Mouse (Mus musculus) heart, embryonic 11.5 days (tissue): ENCODE data around the gene Lsamp. TPM values are rescaled to one million over a fixed set of nuclear protein-coding genes. Genes with fewer than 3 reads are reported as not detected.

Experiments used
- ATAC-seq: fragments of 200-750 bp; cut with Nextera tagmentation; replicated peaks from 2 replicates; pipeline ENCODE4 v1.8.0; 2017; ENCODE audit warnings: moderate library complexity; ENCODE audit not compliant: insufficient number of reproducible peaks, low FRiP score, low TSS enrichment
- H3K27ac ChIP-seq: fragments of 300-500 bp; sonication (generic); 2 replicates; pipeline ENCODE4 v1.5.1; 2014; ENCODE audit warnings: mild to moderate bottlenecking, low read depth, low read length
- H3K27me3 ChIP-seq: fragments of 300-500 bp; sonication (generic); 2 replicates; pipeline ENCODE4 v1.6.1; 2014; ENCODE audit warnings: mild to moderate bottlenecking, low read length, mixed read lengths; ENCODE audit not compliant: control insufficient read depth, insufficient read depth
- H3K36me3 ChIP-seq: fragments of 300-500 bp; sonication (generic); 2 replicates; pipeline ENCODE4 v1.6.1; 2014; ENCODE audit warnings: mild to moderate bottlenecking, low read length, moderate library complexity, mixed read lengths; ENCODE audit not compliant: control insufficient read depth, insufficient read depth
- H3K4me1 ChIP-seq: fragments of 300-500 bp; sonication (generic); 2 replicates; pipeline ENCODE4 v1.6.1; 2014; ENCODE audit warnings: low read length; ENCODE audit not compliant: control insufficient read depth, insufficient read depth
- H3K4me2 ChIP-seq: fragments of 300-500 bp; sonication (generic); 2 replicates; pipeline ENCODE4 v1.6.1; 2014; ENCODE audit warnings: mild to moderate bottlenecking, moderate library complexity
- H3K4me3 ChIP-seq: fragments of 300-500 bp; sonication (generic); 2 replicates; pipeline ENCODE4 v1.5.1; 2014; ENCODE audit warnings: low read depth, low read length
- H3K9ac ChIP-seq: fragments of 300-500 bp; sonication (generic); 2 replicates; pipeline ENCODE4 v1.6.1; 2014; ENCODE audit warnings: mild to moderate bottlenecking, low read depth, low read length, moderate library complexity
- H3K9me3 ChIP-seq: fragments of 300-500 bp; sonication (generic); replicated peaks from 2 replicates; pipeline ENCODE4 v1.6.1; 2016; ENCODE audit warnings: low read length; ENCODE audit not compliant: control insufficient read depth
- WGBS: fragments of 180-500 bp; shearing (Covaris S2); extraction: QIAGEN DNeasy Blood & Tissue Kit; methylation state at CpG from one replicate; pipeline ENCODE4 v1.1.7; 2014; ENCODE audit not compliant: insufficient replicate concordance; 5-methylcytosine and 5-hydroxymethylcytosine counted together
- polyA plus RNA-seq: library from polyadenylated mRNA; unstranded; fragments of >200 nt; fragmentation: Nextera tagmentation; extraction: Ambion mirVana; gene quantifications from 2 replicates; pipeline ENCODE4 v1.2.1, GENCODE M21; 2014

Gene Lsamp
- polyA plus RNA-seq, 1 experiment from 2014 or later: 1.2 TPM

DNA sequence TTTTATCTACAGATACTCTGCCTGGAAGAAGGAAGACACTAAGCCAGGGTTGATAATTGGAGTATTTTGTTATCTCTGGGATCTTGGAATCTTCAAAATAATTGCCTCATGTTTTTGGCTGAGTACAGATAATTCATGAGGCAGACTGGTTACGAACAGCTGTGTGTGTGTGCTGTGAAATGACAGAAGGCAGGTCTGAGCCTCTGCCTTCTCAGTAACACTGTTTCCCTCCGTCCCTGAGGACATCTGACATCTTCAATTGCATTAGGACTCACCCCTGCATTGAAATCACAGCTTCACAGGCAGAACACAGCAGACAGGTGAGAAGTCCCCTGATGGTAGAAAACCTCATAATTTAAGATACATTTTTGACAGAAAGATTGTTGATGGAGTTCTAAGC lies 323.5 kb downstream of the Lsamp start:
- no peak overlapping the region for H3K9ac ChIP-seq
- H3K27ac ChIP-seq: no peak overlapping the region
- H3K9me3 ChIP-seq: no peaks in the 10 kb centered on the region
- WGBS: 47% methylated on average over 2 of the region's 2 CpGs
- no peak for ATAC-seq
- no peak overlapping the region for H3K4me3 ChIP-seq
- H3K36me3 ChIP-seq: no peaks in the 10 kb centered on the region
- H3K27me3 ChIP-seq: no peaks in the 10 kb centered on the region
- no peaks in the 10 kb centered on the region for H3K4me1 ChIP-seq
- H3K4me2 ChIP-seq: no peak overlapping the region

DNA sequence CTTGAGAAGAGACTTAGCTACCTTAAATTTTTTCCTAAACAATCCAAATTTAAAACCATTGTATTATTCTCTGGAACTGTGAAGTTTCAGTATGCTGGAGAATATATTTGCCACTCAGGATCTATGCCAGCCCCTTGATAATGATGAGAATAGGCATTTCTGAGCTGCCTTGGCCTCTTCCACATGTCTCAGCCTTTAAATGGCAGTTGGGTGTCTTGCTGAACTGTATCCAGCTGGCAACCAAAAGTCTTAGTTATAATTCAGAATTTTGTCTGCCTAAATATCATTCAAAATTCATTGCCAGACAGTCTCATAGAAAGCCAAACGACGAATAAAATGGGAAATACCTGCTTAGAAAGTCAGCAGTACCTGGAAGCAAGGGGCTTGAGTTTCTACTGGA lies 332.0 kb downstream of the Lsamp start:
- no peak for ATAC-seq
- H3K9me3 ChIP-seq: no peaks in the 10 kb centered on the region
- H3K27me3 ChIP-seq: no peaks in the 10 kb centered on the region
- 75% methylated on average over 2 of the region's 2 CpGs for WGBS
- H3K4me1 ChIP-seq: no peaks in the 10 kb centered on the region
- H3K4me2 ChIP-seq: no peak overlapping the region
- H3K36me3 ChIP-seq: no peaks in the 10 kb centered on the region
- H3K27ac ChIP-seq: no peak overlapping the region
- H3K9ac ChIP-seq: no peak overlapping the region
- H3K4me3 ChIP-seq: no peak overlapping the region

DNA sequence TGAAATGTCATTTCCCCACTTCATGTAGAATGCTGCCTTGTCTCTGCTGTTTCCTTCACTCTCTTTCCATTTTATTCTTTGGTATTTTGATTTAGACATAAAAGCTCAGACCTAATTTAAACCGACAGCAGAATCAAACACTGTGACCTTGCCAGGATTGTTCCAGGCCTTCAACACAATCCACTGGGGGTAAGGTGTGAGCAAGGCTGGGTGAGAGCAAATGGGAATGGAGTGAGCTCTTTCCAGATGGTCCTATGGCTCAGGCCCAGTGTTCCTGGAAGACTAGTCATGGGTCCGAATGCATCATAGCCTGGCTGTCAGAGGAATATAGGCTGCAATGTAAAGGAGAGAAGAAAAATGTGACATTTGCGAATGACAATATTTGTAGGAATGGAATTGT lies 340.6 kb downstream of the Lsamp start:
- ATAC-seq: no peak
- Histone ChIP-seq H3K9me3 (no peaks in the 10 kb centered on the region), H3K27me3 (no peaks in the 10 kb centered on the region), H3K36me3 (no peaks in the 10 kb centered on the region), H3K4me2 (no peak overlapping the region), H3K4me1 (no peaks in the 10 kb centered on the region), H3K4me3 (no peak overlapping the region), H3K27ac (no peak overlapping the region), H3K9ac (no peak overlapping the region)
- 77% methylated on average over 3 of the region's 3 CpGs for WGBS

DNA sequence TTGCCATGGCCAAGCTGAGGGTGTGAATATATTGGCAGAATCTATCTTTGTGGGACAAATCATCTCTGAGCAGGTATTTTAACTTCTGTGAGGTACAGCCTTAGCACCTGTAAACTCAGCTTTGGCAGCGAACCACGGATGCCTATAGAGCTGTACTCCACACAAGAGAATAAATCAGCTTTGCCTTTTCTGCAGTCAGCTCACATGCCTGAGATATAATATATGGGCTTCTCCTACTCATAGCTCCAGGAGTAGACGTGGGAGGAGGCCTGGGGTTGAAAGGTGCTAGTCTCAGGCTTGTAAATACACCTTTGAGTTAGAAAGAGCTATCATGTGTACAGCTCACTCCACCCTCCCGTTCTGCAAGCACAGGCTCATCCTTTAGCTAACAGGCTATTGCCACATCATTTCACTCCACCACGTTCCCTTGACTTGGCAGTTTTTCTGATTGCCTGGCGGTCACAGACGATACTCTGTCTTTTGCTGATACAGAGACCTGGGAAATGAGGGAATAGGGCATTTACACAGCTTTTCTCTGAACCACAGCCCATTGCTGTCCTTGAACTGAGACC lies 344.2 kb downstream of the Lsamp start:
- no peak overlapping the region for H3K27ac ChIP-seq
- no peaks in the 10 kb centered on the region for H3K9me3 ChIP-seq
- H3K4me1 ChIP-seq: no peaks in the 10 kb centered on the region
- ATAC-seq: no peak
- WGBS: 77% methylated on average over 7 of the region's 7 CpGs
- no peaks in the 10 kb centered on the region for H3K27me3 ChIP-seq
- H3K4me2 ChIP-seq: no peak overlapping the region
- no peak overlapping the region for H3K4me3 ChIP-seq
- no peak overlapping the region for H3K9ac ChIP-seq
- no peaks in the 10 kb centered on the region for H3K36me3 ChIP-seq

DNA sequence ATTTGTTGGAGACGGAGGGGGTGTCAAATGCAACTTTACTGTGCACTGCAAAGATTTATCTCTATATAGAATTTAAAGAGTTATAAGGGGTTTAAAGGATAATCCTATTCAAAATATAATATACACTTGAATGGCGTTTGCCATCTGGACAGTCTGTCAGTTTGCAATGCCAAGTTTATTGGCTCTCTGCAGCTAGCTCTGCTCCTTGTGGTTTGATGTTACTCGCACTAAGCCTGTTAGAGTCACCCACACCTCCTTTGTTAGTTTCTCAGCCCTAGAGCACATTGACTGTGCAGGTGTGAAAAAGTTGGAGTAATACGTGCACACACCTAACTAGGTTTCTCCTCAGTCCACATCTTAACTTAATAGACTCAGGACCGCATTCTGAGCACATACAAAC lies 385.5 kb downstream of the Lsamp start:
- H3K36me3 ChIP-seq: no peaks in the 10 kb centered on the region
- H3K4me2 ChIP-seq: no peak overlapping the region
- WGBS: 76% methylated on average over 5 of the region's 5 CpGs
- H3K4me1 ChIP-seq: no peaks in the 10 kb centered on the region
- no peak overlapping the region for H3K9ac ChIP-seq
- H3K9me3 ChIP-seq: no peaks in the 10 kb centered on the region
- H3K27ac ChIP-seq: no peak overlapping the region
- no peaks in the 10 kb centered on the region for H3K27me3 ChIP-seq
- H3K4me3 ChIP-seq: no peak overlapping the region
- no peak for ATAC-seq

DNA sequence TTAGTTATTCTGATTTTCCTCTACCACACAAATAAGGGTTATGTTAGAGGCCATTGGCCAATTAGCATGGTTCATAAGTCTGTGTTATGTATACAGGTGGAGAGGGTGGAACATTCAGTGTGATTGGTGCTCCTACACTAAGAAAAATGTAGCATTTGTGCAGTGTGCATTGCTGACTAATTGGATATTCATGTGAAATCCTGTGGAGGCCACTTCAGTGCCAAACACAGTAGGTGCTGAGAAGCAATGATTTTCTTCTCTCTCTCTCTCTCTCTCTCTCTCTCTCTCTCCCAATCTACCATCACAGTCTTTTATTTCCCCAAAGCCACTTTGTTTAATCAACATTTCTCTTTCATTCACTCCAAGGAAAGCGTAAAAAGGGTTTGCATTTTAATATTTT lies 387.1 kb downstream of the Lsamp start:
- Histone ChIP-seq H3K27me3 (no peaks in the 10 kb centered on the region), H3K9me3 (no peaks in the 10 kb centered on the region), H3K4me1 (no peaks in the 10 kb centered on the region), H3K27ac (no peak overlapping the region), H3K4me2 (no peak overlapping the region), H3K36me3 (no peaks in the 10 kb centered on the region), H3K9ac (no peak overlapping the region), H3K4me3 (no peak overlapping the region)
- no peak for ATAC-seq
- WGBS: 71% methylated on average over 1 of the region's 1 CpGs

DNA sequence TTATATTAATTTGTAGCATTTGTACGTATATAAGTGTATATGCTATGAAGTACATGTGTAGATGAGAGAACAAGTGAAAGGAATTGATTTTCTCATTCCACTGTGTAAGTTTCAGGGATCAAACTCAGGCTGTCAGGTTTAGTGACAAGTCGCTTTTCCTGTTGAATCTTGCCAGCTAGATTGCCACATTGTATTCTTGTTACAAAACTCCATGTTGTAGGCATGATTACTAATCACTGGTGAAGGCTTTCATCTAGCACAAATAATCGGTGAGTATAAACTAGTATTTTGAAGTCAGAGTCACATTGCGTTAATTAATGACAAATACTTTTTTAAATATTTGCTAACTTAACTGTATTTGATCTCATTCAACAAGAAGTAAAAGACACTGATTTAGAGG lies 391.2 kb downstream of the Lsamp start:
- H3K4me1 ChIP-seq: no peaks in the 10 kb centered on the region
- no peak overlapping the region for H3K4me3 ChIP-seq
- no peaks in the 10 kb centered on the region for H3K9me3 ChIP-seq
- no peak overlapping the region for H3K27ac ChIP-seq
- H3K27me3 ChIP-seq: no peaks in the 10 kb centered on the region
- no peak for ATAC-seq
- H3K9ac ChIP-seq: no peak overlapping the region
- 76% methylated on average over 4 of the region's 4 CpGs for WGBS
- H3K36me3 ChIP-seq: no peaks in the 10 kb centered on the region
- no peak overlapping the region for H3K4me2 ChIP-seq

DNA sequence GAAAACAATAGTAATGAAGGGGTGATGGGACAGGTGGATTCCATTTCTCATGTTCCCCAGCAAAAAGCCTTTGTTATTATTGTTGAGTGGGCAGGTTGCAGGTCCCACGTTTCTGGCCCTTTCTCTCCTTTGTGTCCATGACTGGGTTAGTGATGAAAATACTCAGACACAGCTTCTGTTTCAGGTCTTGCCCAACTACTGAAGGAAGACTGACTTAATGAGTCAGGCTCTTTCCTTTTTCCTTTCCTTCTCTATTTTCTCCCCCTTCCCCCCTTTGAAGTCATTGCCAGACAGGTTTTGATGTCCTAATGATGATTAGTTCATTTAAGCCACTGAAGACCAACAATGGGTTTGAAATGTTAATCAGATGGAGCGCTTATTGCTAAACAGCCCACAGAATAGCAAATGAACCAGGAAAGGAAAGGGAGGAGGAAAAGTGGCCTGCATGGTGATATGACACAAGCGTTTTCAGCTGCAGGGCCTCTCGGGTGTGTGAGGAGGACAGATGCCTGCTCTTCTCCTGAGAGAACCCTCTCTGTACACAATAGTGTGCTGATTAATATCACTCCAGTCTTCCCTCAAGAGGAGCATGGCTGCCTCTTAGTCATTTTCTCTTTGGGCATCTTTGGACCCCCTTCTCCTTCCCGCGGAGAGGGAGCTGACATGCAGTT lies 393.1 kb downstream of the Lsamp start:
- H3K4me3 ChIP-seq: no peak overlapping the region
- no peaks in the 10 kb centered on the region for H3K36me3 ChIP-seq
- no peak overlapping the region for H3K4me2 ChIP-seq
- H3K4me1 ChIP-seq: no peaks in the 10 kb centered on the region
- no peak for ATAC-seq
- no peak overlapping the region for H3K9ac ChIP-seq
- 75% methylated on average over 6 of the region's 6 CpGs for WGBS
- H3K27ac ChIP-seq: no peak overlapping the region
- H3K27me3 ChIP-seq: no peaks in the 10 kb centered on the region
- no peaks in the 10 kb centered on the region for H3K9me3 ChIP-seq

DNA sequence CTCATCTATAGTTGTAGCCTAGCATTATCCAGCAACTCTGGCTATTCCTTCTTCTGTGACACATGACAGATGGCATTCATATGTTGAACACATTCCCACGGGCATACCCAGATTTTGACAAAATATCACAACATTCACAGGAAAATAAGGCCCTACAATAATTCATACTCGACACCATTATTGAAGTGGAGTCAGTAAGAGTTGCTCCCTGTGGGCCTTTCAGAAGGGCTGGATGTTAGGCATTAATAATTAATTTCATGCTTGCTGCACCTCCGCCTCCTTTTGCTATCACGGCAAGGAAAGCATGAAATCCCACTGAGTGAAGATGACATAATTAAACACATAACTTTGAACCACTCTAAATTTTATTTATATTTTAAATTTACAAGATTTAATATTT lies 407.9 kb downstream of the Lsamp start:
- no peaks in the 10 kb centered on the region for H3K9me3 ChIP-seq
- no peak overlapping the region for H3K27ac ChIP-seq
- no peak for ATAC-seq
- 79% methylated on average over 4 of the region's 4 CpGs for WGBS
- H3K4me3 ChIP-seq: no peak overlapping the region
- H3K4me2 ChIP-seq: no peak overlapping the region
- H3K36me3 ChIP-seq: no peaks in the 10 kb centered on the region
- no peaks in the 10 kb centered on the region for H3K27me3 ChIP-seq
- H3K4me1 ChIP-seq: no peaks in the 10 kb centered on the region
- H3K9ac ChIP-seq: no peak overlapping the region
